Comparison of ENCODE assay signal across 13 mouse cellular contexts in genomic region chr10:61831741-61832140, GRCm38 (mm10).
"Had no signal": no experiment of that assay in that cellular context is flagged by ENCODE, and none has a peak within 500 bp of the region (broad histone marks: within the 10 kb centered on the region; RNA-seq: fewer than 3 reads in every experiment).

No protein-coding gene starts in this region.

- H3K4me1 ChIP-seq: liver, embryonic 15.5 days; neural tube, embryonic 15.5 days had no signal

- H3K27me3 ChIP-seq: liver, embryonic 15.5 days; neural tube, embryonic 15.5 days had no signal

- H3K9me3 ChIP-seq: liver, embryonic 15.5 days; midbrain, embryonic 10.5 days; neural tube, embryonic 15.5 days had no signal

- H3K4me2 ChIP-seq: liver, embryonic 11.5 days; liver, embryonic 15.5 days; neural tube, embryonic 15.5 days had no signal

- H3K27ac ChIP-seq: kidney, postnatal 0 days; liver, embryonic 15.5 days; midbrain, embryonic 10.5 days; neural tube, embryonic 15.5 days had no signal

- H3K9ac ChIP-seq: liver, embryonic 15.5 days; neural tube, embryonic 15.5 days had no signal

- H3K36me3 ChIP-seq: liver, embryonic 15.5 days; midbrain, embryonic 10.5 days; neural tube, embryonic 15.5 days had no signal

- ATAC-seq: lung, postnatal 0 days had no signal

- DNase-seq: kidney, adult 9 months; kidney, postnatal 36 days; lung, adult 2 months; lung, postnatal 4 days; midbrain, embryonic 14.5 days; thymus, postnatal 36 days had no signal

- H3K4me3 ChIP-seq: liver, embryonic 15.5 days; midbrain, embryonic 10.5 days; myocyte; neural tube, embryonic 15.5 days had no signal
